Mouse (Mus musculus): Measurements from ENCODE around the gene Higd1a. TPM values are rescaled to one million over a fixed set of nuclear protein-coding genes. Genes with fewer than 3 reads are reported as not detected.

Gene Higd1a
- total RNA-seq, 2 experiments from 2014 or later: 33.5 to 156 TPM

GRCm38 (mm10) chr9:121847138-121847537 is 11.0 kb downstream of the Higd1a start:
- no peak for ATAC-seq (replicated peaks; ENCODE audit: low FRiP score, low TSS enrichment, poor library complexity, severe bottlenecking)

GRCm38 (mm10) chr9:121846526-121847118 is 11.5 kb downstream of the Higd1a start:
- ATAC-seq (replicated peaks; ENCODE audit: low FRiP score, low TSS enrichment, poor library complexity, severe bottlenecking): peak; percentile 78

DNA sequence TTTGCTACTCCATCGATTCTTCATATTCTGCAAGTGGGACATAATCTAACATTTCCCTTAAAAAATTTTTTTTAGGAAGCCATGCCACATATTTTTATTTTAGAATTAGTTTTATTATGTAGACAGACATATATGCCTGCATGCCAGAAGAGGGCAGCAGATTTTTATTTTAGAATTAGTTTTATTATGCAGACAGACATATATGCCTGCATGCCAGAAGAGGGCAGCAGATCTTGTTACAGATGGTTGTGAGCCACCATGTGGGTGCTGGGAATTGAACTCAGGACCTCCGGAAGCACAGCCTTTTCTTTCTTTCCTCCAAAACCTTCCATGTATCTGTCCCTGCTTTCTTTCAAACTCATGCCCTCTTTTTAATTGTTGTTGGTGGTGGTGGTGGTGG is 15.2 kb downstream of the Higd1a start:
- no peak for ATAC-seq (replicated peaks; ENCODE audit: low FRiP score, low TSS enrichment, poor library complexity, severe bottlenecking)

DNA sequence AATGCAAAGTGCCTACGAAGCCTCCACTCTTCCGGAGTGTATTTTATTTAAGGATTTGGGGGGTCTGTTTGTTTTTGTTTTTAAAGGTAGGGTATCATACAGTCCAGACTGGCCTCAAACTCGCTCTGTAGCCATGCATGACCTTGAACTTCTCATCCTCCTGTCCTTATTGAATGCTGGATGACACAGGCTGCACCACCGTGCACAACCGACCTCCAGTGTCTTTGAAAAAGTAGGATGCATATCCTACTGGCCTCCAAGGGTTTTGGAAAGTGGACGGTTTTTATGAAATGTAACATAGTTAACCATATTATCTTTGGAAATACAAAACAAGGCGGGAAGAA is 18.6 kb downstream of the Higd1a start:
- ATAC-seq (replicated peaks; ENCODE audit: low FRiP score, low TSS enrichment, poor library complexity, severe bottlenecking): no peak

- peak; percentile 62 for ATAC-seq (replicated peaks; ENCODE audit: low FRiP score, low TSS enrichment, poor library complexity, severe bottlenecking)
Measured at GRCm38 (mm10) chr9:121838829-121839621, 19.1 kb downstream of the Higd1a start, which contains the start of gene Ccdc13. TSS of gene Ccdc13 (minus strand) at chr9:121839461.

DNA sequence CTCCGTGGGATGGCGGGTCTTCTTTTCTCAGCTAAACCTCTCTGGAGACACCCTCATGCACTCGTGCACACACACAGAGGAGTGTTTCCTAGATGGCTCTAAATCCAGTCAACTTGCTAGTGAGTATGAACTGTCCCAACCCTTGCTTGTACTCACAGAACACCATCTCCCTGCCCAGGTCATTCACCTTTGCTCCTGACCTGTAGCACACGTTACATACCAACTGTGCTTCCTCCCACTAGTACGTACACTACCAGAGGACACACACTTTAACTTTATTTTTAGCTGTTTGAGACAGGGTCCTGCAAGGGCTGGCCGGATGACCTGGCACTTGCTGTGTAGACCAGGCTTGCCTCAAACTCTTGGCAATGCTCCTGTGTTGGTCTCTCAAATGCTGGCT is 20.2 kb downstream of the Higd1a start:
- no peak for ATAC-seq (replicated peaks; ENCODE audit: low FRiP score, low TSS enrichment, poor library complexity, severe bottlenecking)

GRCm38 (mm10) chr9:121833825-121834224 is 24.3 kb downstream of the Higd1a start:
- no peak for ATAC-seq (replicated peaks; ENCODE audit: low FRiP score, low TSS enrichment, poor library complexity, severe bottlenecking)

GRCm38 (mm10) chr9:121830956-121831293 is 27.2 kb downstream of the Higd1a start:
- peak; percentile 65; the same call in 1 of the 2 replicates for ATAC-seq (replicated peaks; ENCODE audit: low FRiP score, low TSS enrichment, poor library complexity, severe bottlenecking)

GRCm38 (mm10) chr9:121830243-121830955 is 27.8 kb downstream of the Higd1a start:
- ATAC-seq (replicated peaks; ENCODE audit: low FRiP score, low TSS enrichment, poor library complexity, severe bottlenecking): peak; percentile 58

GRCm38 (mm10) chr9:121829270-121829992 is 28.7 kb downstream of the Higd1a start:
- no peak for ATAC-seq (replicated peaks; ENCODE audit: low FRiP score, low TSS enrichment, poor library complexity, severe bottlenecking)

GRCm38 (mm10) chr9:121828314-121828713 is 29.8 kb downstream of the Higd1a start:
- no peak for ATAC-seq (replicated peaks; ENCODE audit: low FRiP score, low TSS enrichment, poor library complexity, severe bottlenecking)

- ATAC-seq (replicated peaks; ENCODE audit: low FRiP score, low TSS enrichment, poor library complexity, severe bottlenecking): no peak
Measured at GRCm38 (mm10) chr9:121826356-121826755, 31.8 kb downstream of the Higd1a start.

DNA sequence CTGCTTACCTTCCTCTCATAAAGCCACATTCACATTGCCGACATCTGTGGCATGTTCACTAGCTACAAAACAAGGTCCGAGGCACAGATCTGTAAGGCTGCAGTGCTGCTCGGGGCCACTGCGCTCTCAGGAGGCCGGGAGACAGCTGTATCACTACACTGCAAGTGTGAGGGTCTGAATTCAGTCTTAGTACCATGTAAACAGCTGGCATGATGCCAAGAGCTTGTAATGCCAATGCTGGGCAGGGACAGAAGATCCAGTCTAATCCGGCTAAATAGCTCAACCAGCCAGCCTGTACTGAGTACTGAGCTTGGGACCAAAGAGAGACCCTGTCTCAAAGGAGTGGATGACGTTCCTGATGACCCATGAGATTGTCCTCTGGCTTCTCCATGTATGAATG is 34.2 kb downstream of the Higd1a start:
- no peak for ATAC-seq (replicated peaks; ENCODE audit: low FRiP score, low TSS enrichment, poor library complexity, severe bottlenecking)

GRCm38 (mm10) chr9:121823051-121823450 is 35.1 kb downstream of the Higd1a start:
- no peak for ATAC-seq (replicated peaks; ENCODE audit: low FRiP score, low TSS enrichment, poor library complexity, severe bottlenecking)

GRCm38 (mm10) chr9:121822585-121822991 is 35.6 kb downstream of the Higd1a start:
- ATAC-seq (replicated peaks; ENCODE audit: low FRiP score, low TSS enrichment, poor library complexity, severe bottlenecking): no peak

GRCm38 (mm10) chr9:121820765-121821164 is 37.4 kb downstream of the Higd1a start:
- ATAC-seq (replicated peaks; ENCODE audit: low FRiP score, low TSS enrichment, poor library complexity, severe bottlenecking): no peak

GRCm38 (mm10) chr9:121819771-121820471 is 38.2 kb downstream of the Higd1a start:
- ATAC-seq (replicated peaks; ENCODE audit: low FRiP score, low TSS enrichment, poor library complexity, severe bottlenecking): no peak

DNA sequence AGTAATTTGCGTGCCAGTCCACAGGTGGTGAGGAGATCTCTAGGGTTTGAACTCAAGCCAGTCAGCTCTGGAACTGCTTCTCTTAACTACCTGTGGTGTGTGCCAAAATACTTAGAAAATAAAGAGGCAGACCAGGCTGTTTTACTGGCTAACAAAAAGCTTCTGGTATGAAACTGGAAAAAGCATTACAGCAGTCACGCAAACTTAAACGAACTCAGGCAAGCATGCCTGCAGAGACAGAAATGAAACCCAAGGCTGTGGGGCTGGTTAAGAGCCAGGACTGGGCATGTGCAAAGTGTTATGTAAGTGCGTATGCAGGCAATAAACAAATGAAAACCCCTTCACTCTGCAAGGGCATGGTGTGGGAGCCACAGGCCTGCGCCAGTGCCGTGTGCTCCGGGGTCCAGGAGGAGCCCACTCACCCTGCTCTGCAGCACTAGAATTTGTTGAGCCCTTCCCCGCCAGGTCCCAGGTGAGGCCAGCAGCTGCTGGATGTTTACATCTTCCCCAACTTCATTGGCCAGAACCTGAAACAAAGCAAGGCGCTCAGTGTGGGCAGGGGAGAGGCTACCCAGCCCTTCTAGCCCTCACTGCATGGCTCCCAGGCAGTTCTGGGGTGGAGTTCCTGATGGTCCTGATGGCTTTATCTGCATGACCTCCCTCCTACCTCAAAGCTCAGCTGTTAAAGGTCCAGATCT is 38.9 kb downstream of the Higd1a start:
- ATAC-seq (replicated peaks; ENCODE audit: low FRiP score, low TSS enrichment, poor library complexity, severe bottlenecking): no peak

- no peak for ATAC-seq (replicated peaks; ENCODE audit: low FRiP score, low TSS enrichment, poor library complexity, severe bottlenecking)
Measured at GRCm38 (mm10) chr9:121815183-121815582, 43.0 kb downstream of the Higd1a start.
